Mouse (Mus musculus) small intestine, adult 2 months (tissue): ENCODE results near the gene Trp53tg5.

Source experiments
- CTCF ChIP-seq: fragments of 200-500 bp; IDR thresholded peaks from 2 replicates; pipeline ENCODE4 v1.5.1; 2012; ENCODE audit warnings: low read depth, mild to moderate bottlenecking, control low read depth, inconsistent platforms, low read length, moderate library complexity, mixed read lengths; ENCODE audit not compliant: insufficient replicate concordance, insufficient read length; ENCODE audit errors: extremely low read depth
- POLR2A ChIP-seq: fragments of 200-500 bp; IDR thresholded peaks from 2 replicates; pipeline ENCODE4 v1.6.1; 2012; ENCODE audit warnings: low read depth, mild to moderate bottlenecking, control low read depth, inconsistent platforms, low read length, moderate library complexity

GRCm38 (mm10) chr2:164494126-164494525, 20.6 kb upstream of the Trp53tg5 start:
- TF ChIP-seq CTCF, result no peak
- no peak for TF ChIP-seq POLR2A
